Mouse (Mus musculus) frontal cortex, adult (tissue): ENCODE data around the gene Nudt3.
"Not testable (repeated sequence)": the region's sequence is repeated elsewhere in the genome, so short reads cannot be mapped to it uniquely, and the experiment has no call there.

Experiments
- ATAC-seq: cut with Nextera tagmentation; 2 replicates; pipeline ENCODE4 v1.9.2; 2017; ENCODE audit warnings: mild to moderate bottlenecking, moderate library complexity, mixed read lengths; ENCODE audit not compliant: low TSS enrichment

The Nudt3 gene

DNA sequence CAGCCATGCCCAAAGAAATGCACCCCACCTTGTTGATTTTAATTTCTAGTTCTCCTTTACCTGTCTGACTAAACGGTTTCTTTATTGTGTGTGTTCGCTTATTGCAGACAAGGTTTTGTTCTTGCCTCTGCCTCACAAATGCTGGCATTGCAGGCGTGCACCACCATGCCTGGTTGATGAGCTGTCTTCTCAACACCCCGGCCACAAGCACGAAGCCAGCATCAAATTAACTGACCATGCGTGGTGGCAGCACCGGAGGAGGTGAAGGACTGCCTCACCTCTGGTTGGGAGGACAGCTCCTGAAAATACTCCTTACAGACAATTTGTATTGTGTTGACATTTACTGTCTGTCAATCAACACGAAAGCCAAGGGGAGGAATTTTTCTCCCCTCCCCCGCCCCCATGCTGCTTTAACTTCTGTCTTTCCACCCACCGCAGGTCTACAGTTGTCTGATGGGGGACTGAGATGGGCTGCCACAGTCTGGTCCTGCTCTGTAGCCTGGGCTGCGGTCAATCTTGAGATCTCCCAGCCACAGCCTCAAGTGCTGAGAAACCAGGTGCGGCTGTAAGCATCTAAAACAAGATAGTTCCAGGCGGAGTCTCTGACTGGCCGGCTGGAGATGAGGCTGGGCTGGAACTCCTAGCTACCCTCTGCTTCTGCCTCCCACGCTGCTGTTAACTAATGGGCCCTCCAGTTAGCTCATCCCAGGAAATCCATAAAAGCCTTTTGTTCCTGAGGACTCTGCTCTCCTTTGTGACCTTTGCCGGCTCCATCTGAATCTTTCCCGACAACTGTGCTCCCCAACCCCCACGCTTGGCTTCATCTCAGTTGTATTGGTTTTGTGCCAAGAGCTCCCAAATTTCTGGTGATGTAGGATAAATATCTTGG is 13.1 kb upstream of the Nudt3 start, which contains the start of gene Rps10:
Rps10 (minus strand) TSS at position 538 of the 889 bp plus-strand sequence.
- no peak for ATAC-seq

DNA sequence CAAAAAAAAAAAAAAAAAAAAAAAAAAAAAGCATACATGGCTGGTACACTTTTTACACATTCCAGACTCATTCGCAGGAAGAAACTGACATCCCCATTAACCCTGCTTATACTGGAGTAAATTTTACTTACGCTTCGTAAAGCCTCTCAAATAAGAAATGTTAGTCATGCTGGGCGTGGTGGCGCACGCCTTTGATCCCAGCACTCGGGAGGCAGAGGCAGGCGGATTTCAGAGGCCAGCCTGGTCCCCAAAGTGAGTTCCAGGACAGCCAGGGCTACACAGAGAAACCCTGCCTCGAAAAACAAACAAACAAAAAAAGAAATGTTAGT is 12.2 kb upstream of the Nudt3 start:
- ATAC-seq: not testable (repeated sequence)

DNA sequence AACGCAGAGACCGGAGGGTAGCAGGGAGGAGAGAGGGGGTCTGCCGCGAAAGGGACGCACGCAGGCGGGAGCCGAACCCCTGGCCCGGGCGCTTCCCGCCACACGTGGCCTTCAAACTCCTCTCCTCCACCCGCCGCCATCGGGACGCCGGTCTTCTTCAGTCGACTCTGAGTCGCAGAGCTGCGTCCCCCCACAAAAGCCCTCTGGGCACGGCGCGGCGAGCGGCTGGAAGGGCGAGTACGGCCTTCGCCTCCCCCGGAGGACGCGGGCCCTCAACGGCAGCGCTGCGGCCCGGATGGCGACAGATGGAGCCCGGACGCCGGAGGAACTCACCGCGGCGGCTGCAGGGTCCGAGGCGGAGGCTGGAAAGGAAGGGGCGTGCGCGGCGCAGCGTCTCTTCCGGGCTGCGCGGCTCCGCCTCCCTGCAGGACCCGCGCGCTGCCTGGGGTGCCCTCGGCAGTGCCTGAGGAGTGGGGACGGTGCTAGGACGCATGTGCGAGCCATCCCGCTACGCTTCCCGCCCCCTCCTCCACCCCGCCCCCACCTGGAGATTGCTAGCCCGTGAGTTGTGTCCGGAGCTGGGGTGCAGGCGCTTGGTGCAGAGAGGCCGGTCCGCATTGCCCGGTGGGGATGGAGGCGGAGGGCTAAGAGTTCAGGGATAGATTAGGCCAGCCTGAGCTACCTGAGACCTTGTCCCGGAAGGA is 11.7 kb upstream of the Nudt3 start, which contains the start of gene RPS10-NUDT3:
RPS10-NUDT3 (minus strand) TSS at position 352 of the 704 bp plus-strand sequence.
- ATAC-seq: peak; percentile 86

DNA sequence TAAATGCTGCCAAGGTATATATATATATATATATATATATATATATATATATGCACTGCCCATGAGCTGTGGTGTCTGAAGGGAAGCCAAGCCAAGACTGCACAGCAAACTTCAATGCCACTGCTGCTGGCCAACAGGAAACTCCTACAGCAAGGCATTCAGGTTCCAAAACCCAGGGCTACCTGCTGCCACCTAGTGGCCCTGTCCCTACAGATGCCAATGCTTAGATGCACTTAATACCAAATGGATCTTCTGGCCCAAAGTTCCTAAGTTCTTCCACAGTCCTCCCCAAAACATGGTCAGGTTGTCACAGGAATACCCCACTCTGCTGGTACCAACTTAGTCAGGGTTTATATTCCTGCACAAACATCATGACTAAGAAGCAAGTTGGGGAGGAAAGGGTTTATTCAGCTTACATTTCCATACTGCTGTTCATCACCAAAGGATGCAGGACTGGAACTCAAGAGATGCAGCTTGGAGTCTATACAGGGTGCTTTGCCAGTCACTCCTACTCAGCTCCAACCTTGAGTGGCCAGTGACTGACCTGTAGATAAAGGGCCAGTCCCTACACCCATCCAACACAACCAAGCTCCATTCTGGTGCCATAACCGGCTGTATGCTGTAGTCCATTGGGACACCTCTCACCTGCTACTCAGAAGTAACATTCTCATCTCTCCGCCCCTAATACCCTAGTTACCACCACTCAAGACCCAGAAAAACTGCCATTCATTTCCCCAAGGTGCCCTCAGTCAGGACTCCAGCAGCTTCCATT is 6.1 kb upstream of the Nudt3 start:
- ATAC-seq: peak; percentile 62; the same call in 1 of the 2 replicates

DNA sequence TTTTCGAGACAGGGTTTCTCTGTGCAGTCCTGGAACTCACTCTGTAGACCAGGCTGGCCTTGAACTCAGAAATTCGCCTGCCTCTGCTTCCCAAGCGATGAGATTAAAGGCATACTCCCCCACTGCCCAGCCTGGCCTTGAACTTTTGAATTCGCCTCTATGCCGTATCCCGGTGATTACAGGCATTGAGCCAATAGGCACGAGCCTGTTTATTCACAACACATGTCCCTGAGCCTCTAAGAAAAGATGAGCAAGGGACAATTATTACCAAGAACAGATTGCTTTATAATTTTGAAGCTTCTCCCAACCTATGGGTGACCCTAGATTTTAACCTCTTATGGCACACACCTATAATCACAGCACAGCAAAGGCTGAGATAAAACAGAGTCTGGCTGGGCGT is 5.1 kb upstream of the Nudt3 start:
- ATAC-seq: no peak

DNA sequence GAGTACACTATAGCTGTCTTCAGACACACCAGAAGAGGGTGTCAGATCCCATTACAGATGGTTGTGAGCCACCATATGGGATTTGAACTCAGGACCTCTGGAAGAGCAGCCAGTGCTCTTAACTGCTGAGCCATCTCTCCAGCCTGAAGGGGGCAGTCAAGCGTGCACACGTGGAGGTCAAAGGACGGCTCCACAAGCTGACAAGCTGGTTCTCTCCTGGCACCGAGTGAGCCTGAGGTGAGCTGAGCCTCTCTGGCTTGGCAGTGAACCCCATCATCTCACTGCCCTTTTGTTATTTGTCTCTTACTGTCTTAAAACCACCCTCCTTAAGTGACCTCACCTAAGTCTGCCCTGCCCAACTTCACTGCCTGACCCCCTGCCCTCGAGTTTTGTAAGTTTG is 4.2 kb upstream of the Nudt3 start:
- no peak for ATAC-seq

DNA sequence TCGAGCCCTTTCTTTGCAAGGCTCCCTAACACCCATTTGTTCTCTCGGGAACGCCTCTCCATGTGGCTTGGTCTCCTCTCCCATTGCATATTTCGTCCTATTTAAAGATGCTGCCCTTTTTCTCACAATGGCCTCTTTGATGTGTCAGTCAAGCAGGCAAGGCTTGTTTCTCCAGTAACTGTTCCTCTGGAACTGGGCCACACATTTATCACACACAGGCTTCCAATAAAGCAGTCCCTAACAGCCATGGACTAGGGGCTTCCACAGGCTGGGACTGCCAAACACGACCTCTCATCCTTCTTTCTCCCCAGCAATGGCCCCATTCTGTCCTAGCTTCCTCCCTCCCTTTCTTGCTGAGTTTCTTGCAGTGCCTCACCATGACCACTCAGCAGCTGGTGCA is 3.4 kb upstream of the Nudt3 start:
- ATAC-seq: no peak

DNA sequence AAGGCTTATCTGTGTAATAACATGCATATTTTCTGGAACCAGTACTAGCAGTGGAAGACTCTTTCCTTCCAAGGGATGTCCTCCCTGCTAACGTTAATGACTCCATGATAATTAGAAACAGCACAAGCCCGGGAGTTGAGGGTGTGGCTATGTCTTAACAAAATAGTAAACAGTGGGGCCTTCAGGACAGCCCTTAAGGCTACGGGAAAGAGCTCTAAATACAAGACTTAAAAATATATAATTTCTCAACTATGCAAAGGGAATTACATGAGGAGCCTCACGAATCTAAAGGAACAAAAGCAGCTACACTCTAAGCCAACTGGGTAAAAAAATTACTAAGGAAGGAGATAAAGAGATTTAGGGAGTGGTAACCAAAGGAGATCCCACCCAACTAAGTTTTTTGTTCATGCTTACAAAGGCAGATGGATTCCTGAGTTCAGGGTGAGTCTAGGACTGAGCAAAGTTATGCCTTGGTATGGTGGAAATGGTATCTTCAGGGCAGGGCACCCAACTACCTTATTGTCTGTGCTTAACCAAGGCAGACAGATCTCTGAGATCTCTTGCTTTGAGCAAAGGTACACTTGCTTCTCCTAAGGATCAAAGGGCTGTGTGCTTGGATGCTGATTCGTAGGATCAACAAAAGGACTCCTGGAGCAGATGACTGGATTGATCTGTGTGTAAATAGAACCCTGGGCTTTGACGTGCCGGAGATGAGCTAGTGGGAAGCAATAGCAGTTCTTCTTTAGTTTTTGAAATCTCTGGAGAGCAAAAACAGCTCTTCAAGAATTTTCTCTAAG is 2.4 kb upstream of the Nudt3 start:
- no peak for ATAC-seq

DNA sequence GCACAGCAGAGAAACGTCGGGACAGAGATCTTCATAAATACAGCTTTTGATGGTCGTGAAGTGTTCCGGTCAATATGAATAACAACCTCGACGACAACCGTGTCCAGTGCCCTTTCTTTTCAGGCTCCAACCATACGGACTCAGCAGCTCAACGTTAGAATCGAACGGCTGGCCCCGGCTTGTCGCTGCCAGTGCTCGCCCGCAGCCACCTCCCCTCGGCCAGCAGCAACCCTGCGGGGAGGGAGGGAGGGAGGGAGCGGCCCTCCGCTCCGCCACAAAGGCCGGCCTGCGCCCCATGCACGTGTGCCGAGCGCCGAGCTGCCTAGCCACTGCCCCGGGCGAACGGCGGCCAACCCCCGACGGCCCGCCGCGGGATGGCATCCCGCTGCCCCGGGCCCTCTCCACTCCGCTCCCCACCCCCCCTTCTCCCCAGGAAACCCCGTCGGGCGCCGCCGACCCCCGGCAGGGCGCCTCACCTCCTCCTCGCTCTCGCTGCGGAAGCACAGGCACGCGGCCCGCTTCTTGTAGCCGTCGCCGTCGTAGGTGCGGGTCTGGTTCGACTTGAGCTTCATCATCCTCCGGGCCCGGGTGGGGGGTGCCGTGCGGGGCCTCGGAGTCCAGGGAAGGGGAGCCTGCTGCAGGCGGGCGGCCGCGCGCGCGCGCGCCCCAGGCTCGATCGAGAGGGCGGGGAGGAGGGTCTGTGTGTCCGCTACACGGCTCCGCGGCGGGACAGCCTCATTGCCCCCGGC is 510 bp downstream of the Nudt3 start:
- peak; percentile 14; the same call in 1 of the 2 replicates for ATAC-seq

DNA sequence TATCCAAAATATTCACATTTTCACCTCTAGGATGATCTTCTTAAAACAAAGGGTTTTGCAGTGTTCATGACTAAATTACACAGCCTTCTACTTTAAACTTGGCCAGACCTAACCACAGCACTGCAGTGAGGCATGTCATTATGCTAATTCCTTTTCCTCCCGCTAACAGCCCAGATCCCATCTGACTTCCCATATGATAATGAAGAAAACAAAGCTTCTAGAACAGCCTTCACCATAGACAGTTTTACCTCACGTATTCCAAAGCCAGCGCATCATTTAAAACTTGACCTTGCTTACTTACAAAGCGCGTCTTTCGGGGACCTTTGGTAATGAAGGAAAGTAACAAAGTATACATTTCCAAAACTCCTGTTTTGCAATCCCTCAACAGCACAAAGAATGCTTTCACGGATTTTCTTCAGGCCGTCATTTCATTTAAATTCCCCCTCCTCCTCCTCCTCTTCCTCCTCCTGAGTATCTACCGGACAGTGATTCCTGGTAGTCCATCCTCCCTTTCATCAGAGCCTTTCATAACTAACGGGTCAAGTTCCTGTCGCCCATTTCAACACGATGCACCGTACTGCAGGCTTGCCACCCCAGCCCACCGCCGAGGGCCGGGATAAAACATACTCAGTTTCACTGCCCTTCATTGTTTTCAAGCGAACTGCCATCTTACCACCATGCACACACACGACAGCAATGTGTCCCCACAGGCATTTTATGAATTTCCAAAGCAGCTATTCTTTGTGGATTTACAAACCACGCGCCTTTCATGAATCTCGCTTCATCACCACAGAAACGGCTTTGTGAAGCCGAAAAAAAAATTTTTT is 1.4 kb downstream of the Nudt3 start:
- ATAC-seq: peak; percentile 21; the same call in 1 of the 2 replicates

DNA sequence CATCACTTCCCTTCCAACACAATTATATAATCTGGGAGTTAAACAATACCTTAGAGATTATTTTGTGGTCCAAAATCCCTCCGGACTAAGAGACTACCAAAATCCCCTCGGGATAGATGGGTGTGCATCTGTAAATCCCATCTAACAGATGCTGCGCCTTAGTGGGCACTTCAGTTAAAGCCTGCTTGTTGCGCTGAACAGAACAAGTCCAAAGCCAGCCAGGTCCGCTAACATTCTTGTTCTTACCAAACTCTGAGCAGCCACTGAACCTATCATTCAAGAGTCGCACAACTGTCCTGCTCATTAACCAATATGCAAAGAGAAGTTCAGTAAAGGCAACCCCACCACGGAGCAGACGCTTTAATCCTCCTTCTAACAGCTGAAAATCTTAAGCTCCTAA is 2.1 kb downstream of the Nudt3 start:
- ATAC-seq: no peak

DNA sequence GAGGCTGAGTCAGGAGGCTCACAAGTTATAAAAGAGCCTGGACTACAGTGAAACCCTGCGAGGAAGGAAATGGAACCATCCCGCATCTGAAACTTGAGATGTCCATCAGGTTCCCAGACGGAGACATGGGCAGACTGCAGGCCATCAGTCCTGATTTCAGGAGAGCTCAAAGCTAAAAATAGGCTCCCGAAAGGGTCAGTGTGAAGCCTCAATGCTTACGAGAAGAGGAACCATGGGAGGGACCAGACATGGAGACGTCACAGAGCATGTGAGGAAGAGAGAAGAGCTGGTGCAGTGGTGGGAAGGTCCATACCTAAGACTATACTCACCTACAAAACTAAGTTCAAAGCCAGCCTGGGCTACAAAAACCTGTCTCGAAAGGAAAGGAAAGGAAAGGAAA is 7.9 kb downstream of the Nudt3 start:
- no peak for ATAC-seq

DNA sequence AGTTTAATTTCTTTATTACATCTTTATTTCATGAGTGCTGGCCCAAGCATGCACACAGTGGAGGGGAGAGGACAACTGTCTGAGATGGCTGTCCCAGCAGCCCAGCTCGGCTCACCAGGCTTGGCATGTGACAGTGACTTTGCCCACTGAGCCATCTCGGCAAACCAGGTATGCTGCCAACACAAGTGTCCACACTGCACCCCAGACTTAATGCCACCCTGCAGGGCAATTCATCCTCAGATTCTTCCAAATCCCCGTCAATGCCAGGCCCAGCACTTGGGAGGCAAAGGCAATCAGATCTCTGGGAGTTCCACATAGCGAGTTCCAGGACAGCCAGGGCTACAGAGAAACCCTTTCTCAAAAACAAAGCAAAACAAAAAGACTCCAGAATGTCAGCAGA is 10.3 kb downstream of the Nudt3 start:
- no peak for ATAC-seq

DNA sequence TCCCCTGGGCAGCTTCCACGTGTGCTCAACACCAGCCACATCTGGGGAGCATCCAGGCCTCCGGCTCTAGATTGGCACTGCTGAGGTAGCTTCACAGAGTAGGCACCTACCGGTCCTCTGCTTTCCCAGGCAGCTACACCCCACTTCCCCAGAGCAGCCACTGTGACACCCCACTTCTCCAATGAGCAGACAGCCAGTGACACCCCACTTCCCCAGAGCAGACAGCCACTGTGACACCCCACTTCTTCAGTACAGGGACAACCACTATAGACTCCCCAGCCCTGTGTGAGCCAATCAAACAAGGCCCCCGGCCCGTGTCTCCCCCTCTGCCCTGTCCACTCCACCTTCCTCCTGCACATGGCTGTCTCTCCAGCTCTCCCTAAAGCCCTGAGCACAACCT is 11.3 kb downstream of the Nudt3 start:
- ATAC-seq: no peak

DNA sequence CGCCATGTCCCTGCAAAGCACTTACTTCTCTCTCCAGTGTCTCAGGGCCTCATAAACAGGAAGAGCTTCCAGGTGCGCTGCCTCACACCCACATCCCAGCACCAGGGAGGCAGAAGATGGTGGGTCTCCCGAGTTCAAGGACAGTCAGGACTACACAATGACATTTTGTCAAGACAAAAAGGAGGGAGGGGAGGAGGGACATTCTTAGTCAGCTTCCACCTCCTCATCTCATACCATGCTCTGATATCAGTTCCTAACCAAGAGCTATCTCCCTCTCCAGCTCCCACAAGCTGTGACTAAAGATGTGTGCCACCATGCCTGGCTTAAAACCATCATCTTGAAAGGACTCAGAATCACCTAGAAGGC is 11.8 kb downstream of the Nudt3 start:
- ATAC-seq: no peak

DNA sequence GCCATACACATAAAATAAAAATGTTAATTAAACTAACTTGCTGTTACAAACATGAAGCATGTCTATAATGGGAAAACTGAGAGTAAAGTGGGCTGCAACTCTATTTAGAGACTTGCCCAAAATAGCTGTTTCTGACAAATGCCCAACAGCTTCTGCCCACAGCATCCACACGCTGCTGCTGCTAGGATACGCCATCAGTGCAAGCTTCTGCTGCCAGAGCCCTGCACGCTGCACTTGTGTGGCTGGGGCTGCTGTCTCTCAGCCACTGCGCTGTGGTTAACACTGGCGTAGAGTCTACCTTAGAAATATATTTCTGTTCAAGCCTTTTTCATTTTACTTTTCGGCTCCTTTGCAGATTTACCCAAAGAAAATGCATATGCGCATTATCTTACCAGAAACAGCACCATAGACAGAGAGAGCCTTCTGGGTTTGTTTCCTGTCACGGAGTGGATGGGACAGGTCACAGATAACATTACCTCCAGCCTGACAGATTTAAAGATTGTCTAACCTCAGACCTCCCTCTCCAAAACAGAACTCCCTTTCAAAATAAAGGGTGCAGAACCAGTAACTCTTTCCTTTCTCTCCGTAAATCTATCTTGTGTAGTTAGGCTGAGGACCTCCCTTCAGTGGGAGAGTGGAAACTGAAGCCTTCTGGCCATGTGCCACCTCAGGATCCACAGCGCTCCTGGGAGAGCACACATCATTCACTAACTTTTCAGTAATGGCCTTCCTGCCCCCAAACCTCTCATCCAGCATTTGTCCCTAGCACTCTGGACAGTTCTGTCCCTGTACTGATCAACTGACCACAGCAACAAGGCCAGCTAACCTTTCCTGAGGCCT is 12.4 kb downstream of the Nudt3 start:
- peak; percentile 81 for ATAC-seq

DNA sequence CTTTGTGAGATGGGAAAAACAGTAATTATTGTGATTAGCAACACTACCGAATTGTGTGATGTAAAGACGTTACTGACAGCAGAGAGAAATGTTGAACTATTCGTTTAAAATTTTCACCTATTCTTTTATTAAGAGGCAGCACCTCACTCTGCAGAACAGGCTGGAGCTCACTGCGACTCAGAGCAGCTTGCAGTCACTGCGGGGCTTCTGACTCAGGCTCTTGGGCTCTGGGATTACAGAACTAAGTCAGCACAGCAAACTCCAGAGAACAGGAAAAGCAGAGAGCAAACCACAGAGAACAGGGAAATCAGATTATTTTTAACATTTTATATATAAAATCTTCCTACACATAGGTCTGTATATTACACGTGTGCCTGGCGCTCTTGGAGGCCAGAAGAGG is 13.7 kb downstream of the Nudt3 start:
- ATAC-seq: no peak

DNA sequence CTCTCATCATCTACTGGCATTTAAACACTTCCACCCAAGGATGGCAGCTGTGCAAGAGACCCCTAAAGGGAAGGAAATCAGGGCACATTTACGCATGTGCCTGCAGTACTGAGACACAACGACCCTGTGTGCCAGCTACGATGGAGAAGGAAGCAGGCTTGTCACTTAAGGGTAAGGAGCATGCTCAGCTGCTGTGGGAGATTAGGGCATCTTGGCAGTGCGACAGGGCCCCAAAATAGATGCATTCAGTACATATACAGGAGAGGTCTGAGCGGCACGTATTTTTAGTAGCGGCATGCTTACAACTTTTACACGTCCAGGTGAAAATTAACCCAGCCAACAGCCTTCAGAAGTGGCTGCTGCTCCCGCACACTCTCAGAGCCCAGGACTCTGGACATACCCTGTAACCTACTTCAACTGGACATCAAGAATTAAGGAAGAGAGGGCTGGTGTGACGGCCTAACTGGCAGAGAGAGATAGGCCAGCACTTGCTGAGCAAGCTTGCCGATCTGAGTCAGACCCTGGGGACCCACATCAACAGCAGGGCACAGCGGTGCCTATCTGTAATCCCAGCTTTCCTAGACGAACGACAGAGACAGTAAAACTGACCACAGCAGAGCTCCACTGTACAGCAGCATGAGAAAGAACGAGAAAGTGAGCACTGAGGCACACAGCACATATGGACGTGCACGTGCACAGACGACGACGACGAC is 19.6 kb downstream of the Nudt3 start:
- ATAC-seq: peak; percentile 39; the same call in 1 of the 2 replicates
